In genomic region chr11:61448599-61449225, GRCm38 (mm10) we compare ENCODE assay signal across 8 mouse cellular contexts. TPM values are rescaled to one million over a fixed set of nuclear protein-coding genes. Genes with fewer than 3 reads are reported as not detected.
DNase-seq lines count a peak whose midpoint lies in the region; ATAC-seq lines count a peak whose summit lies in the region.
"Had no signal": no experiment of that assay in that cellular context is flagged by ENCODE, and none has a peak within 500 bp of the region (broad histone marks: within the 10 kb centered on the region; RNA-seq: fewer than 3 reads in every experiment).

No protein-coding gene starts in this region.

- ATAC-seq in neural tube, embryonic 13.5 days (ENCODE audit: low read depth): no peak
- peak; percentile 71 for ATAC-seq in embryonic facial prominence, embryonic 14.5 days (ENCODE audit: low read depth)
- no peak for ATAC-seq in heart, embryonic 16.5 days (replicated peaks; ENCODE audit: extremely low read depth, insufficient read depth, low FRiP score)

- H3K9ac ChIP-seq in neural tube, embryonic 13.5 days: no peak overlapping the region
- no peak overlapping the region for H3K9ac ChIP-seq in embryonic facial prominence, embryonic 14.5 days (ENCODE audit: low read depth, low read length)
- no peak overlapping the region for H3K9ac ChIP-seq in heart, embryonic 16.5 days (ENCODE audit: low read length)
- H3K9ac ChIP-seq: hindbrain, embryonic 15.5 days had no signal

- H3K4me3 ChIP-seq in neural tube, embryonic 13.5 days: no peak overlapping the region
- H3K4me3 ChIP-seq in embryonic facial prominence, embryonic 14.5 days (ENCODE audit: low read depth, low read length): no peak overlapping the region
- H3K4me3 ChIP-seq in heart, embryonic 16.5 days (ENCODE audit: low read length): no peak overlapping the region
- H3K4me3 ChIP-seq: hindbrain, embryonic 15.5 days had no signal

- whole genome bisulfite sequencing in neural tube, embryonic 13.5 days: 72% methylated on average over 9 of the region's 9 CpGs
- WGBS in embryonic facial prominence, embryonic 14.5 days: 40% methylated on average over 9 of the region's 9 CpGs
- 71% methylated on average over 9 of the region's 9 CpGs for WGBS in heart, embryonic 16.5 days

- no peak for DNase-seq in neural tube, embryonic 10.5 days (ENCODE audit: extremely low spot score, low spot score)
- peak; percentile 85 for DNase-seq in embryonic facial prominence, embryonic 14.5 days (ENCODE audit: low spot score)
- DNase-seq in lung, postnatal 14 days: peak; percentile 47
- no peak for DNase-seq in MN1 (ENCODE audit: low spot score)
- DNase-seq in embryo, embryonic 10.5 days (ENCODE audit: low spot score): no peak

- H3K27ac ChIP-seq in neural tube, embryonic 13.5 days (replicated peaks): peak overlapping the region; percentile 39
- H3K27ac ChIP-seq in embryonic facial prominence, embryonic 14.5 days (replicated peaks; ENCODE audit: low read depth, low read length): peak overlapping the region; percentile 83
- H3K27ac ChIP-seq in heart, embryonic 16.5 days (ENCODE audit: low read length): peak overlapping the region; percentile 20; the same call in 1 of the 2 replicates
- H3K27ac ChIP-seq: hindbrain, embryonic 15.5 days had no signal

- no peaks in the 10 kb centered on the region for H3K27me3 ChIP-seq in neural tube, embryonic 13.5 days
- H3K27me3 ChIP-seq in embryonic facial prominence, embryonic 14.5 days (replicated peaks; ENCODE audit: control insufficient read depth, insufficient read depth, low read length): no peaks in the 10 kb centered on the region
- H3K27me3 ChIP-seq in heart, embryonic 16.5 days (ENCODE audit: control insufficient read depth, insufficient read depth, low read length): peaks cover 10% of the 10 kb centered on the region
- H3K27me3 ChIP-seq: hindbrain, embryonic 15.5 days had no signal

- H3K4me1 ChIP-seq in neural tube, embryonic 13.5 days (replicated peaks): peaks cover 35% of the 10 kb centered on the region
- peaks cover 36% of the 10 kb centered on the region for H3K4me1 ChIP-seq in embryonic facial prominence, embryonic 14.5 days (ENCODE audit: control insufficient read depth, insufficient read depth, low read length)
- peaks cover 7% of the 10 kb centered on the region; the same call in 1 of the 2 replicates for H3K4me1 ChIP-seq in heart, embryonic 16.5 days (ENCODE audit: control insufficient read depth, insufficient read depth, low read length)

- H3K4me2 ChIP-seq in neural tube, embryonic 13.5 days: no peak overlapping the region
- H3K4me2 ChIP-seq in embryonic facial prominence, embryonic 14.5 days (ENCODE audit: low read depth, low read length): 0 out of 2 replicates have a peak overlapping the region, but pooled peaks have one; percentile 7
- H3K4me2 ChIP-seq in heart, embryonic 16.5 days (ENCODE audit: low read depth, low read length): no peak overlapping the region
- H3K4me2 ChIP-seq: hindbrain, embryonic 15.5 days had no signal

- no peaks in the 10 kb centered on the region for H3K9me3 ChIP-seq in neural tube, embryonic 13.5 days
- H3K9me3 ChIP-seq in embryonic facial prominence, embryonic 14.5 days (ENCODE audit: control insufficient read depth, low read length): no peaks in the 10 kb centered on the region
- H3K9me3 ChIP-seq in heart, embryonic 16.5 days (replicated peaks; ENCODE audit: control insufficient read depth, low read length): no peaks in the 10 kb centered on the region
- H3K9me3 ChIP-seq: hindbrain, embryonic 15.5 days had no signal

- no peaks in the 10 kb centered on the region for H3K36me3 ChIP-seq in neural tube, embryonic 13.5 days
- H3K36me3 ChIP-seq in embryonic facial prominence, embryonic 14.5 days (ENCODE audit: control insufficient read depth, insufficient read depth, low read length): no peaks in the 10 kb centered on the region
- H3K36me3 ChIP-seq in heart, embryonic 16.5 days (ENCODE audit: control insufficient read depth, insufficient read depth): no peaks in the 10 kb centered on the region
- H3K36me3 ChIP-seq: hindbrain, embryonic 15.5 days had no signal

RNA-seq across cellular contexts. Expression of gene Rnf112, which starts 5.2 kb away (rescaled TPM):
- polyA plus RNA-seq in neural tube, embryonic 13.5 days (2015; fragmentation: Nextera tagmentation; extraction: Ambion mirVana): 13.1 and 14.2 TPM in 2 replicates
- 0.78 and 1.0 TPM in 2 replicates for polyA plus RNA-seq in embryonic facial prominence, embryonic 14.5 days (2014; fragmentation: Nextera tagmentation; extraction: Ambion mirVana)
- polyA plus RNA-seq in heart, embryonic 16.5 days (2015; fragmentation: Nextera tagmentation; extraction: Ambion mirVana): 0.07 and 0.29 TPM in 2 replicates

RNA-seq across cellular contexts. Expression of gene Mfap4, which starts 36.5 kb away (rescaled TPM):
- 91.0 and 108 TPM in 2 replicates for polyA plus RNA-seq in neural tube, embryonic 13.5 days (2015; fragmentation: Nextera tagmentation; extraction: Ambion mirVana)
- 420 and 428 TPM in 2 replicates for polyA plus RNA-seq in embryonic facial prominence, embryonic 14.5 days (2014; fragmentation: Nextera tagmentation; extraction: Ambion mirVana)
- 125 and 225 TPM in 2 replicates for polyA plus RNA-seq in heart, embryonic 16.5 days (2015; fragmentation: Nextera tagmentation; extraction: Ambion mirVana)

RNA-seq across cellular contexts. Expression of gene Mapk7, which starts 45.5 kb away (rescaled TPM):
- polyA plus RNA-seq in neural tube, embryonic 13.5 days (2015; fragmentation: Nextera tagmentation; extraction: Ambion mirVana): 73.6 and 85.1 TPM in 2 replicates
- 49.6 and 59.2 TPM in 2 replicates for polyA plus RNA-seq in embryonic facial prominence, embryonic 14.5 days (2014; fragmentation: Nextera tagmentation; extraction: Ambion mirVana)
- polyA plus RNA-seq in heart, embryonic 16.5 days (2015; fragmentation: Nextera tagmentation; extraction: Ambion mirVana): 27.4 and 28.9 TPM in 2 replicates

RNA-seq across cellular contexts. Expression of gene B9d1, which starts 56.2 kb away (rescaled TPM):
- polyA plus RNA-seq in neural tube, embryonic 13.5 days (2015; fragmentation: Nextera tagmentation; extraction: Ambion mirVana): 36.4 and 36.5 TPM in 2 replicates
- 32.5 and 37.5 TPM in 2 replicates for polyA plus RNA-seq in embryonic facial prominence, embryonic 14.5 days (2014; fragmentation: Nextera tagmentation; extraction: Ambion mirVana)
- 11.6 and 13.3 TPM in 2 replicates for polyA plus RNA-seq in heart, embryonic 16.5 days (2015; fragmentation: Nextera tagmentation; extraction: Ambion mirVana)

Comparison
In these comparisons a context has a peak if more than half of its experiments do, and no peak if none do; other contexts are left out.
1. H3K27ac ChIP-seq: peak in every context shown above with its lines; median percentile 83 in embryonic facial prominence, embryonic 14.5 days; 39 in neural tube, embryonic 13.5 days; 20 in heart, embryonic 16.5 days.
2. DNase-seq: peak in embryonic facial prominence, embryonic 14.5 days (single experiment) and lung, postnatal 14 days (single experiment); none in neural tube, embryonic 10.5 days (single experiment), MN1 (single experiment) and embryo, embryonic 10.5 days (single experiment).